Mouse (Mus musculus) liver, embryonic 18 days (tissue): Measurements from ENCODE around the gene Lpp. TPM values are rescaled to one million over a fixed set of nuclear protein-coding genes. Genes with fewer than 3 reads are reported as not detected.

Experiments used
- polyA plus RNA-seq: library from polyadenylated mRNA; depleted of rRNA; stranded (reverse); fragments of >200 nt; gene quantifications from 2 replicates; pipeline ENCODE4 v1.2.3, GENCODE M21; 2012; rRNA removed

The Lpp gene
- polyA plus RNA-seq, result 3.7 and 4.0 TPM in 2 replicates

GRCm38 (mm10) chr16:24392651-24393555 is at the start of gene Lpp:
TSS of gene Lpp (plus strand) at chr16:24393507.

